Mouse (Mus musculus) heart, postnatal 0 days (tissue): ENCODE measurements around the gene Pou5f1. TPM values are rescaled to one million over a fixed set of nuclear protein-coding genes. Genes with fewer than 3 reads are reported as not detected.
"Not testable (repeated sequence)": the region's sequence is repeated elsewhere in the genome, so short reads cannot be mapped to it uniquely, and the experiment has no call there.

Experiments
- ATAC-seq: fragments of 200-750 bp; cut with Nextera tagmentation; 2 replicates; pipeline ENCODE4 v1.8.0; 2017; ENCODE audit warnings: low read depth, moderate number of reproducible peaks, moderate library complexity; ENCODE audit not compliant: insufficient read depth
- DNase-seq: peaks from one replicate; pipeline ENCODE4 v3.0.0-alpha.2; 2016; ENCODE audit warnings: low spot score
- H3K27ac ChIP-seq: fragments of 300-500 bp; sonication (generic); 2 replicates; pipeline ENCODE4 v1.5.1; 2014; ENCODE audit warnings: low read depth, mild to moderate bottlenecking
- H3K27me3 ChIP-seq: fragments of 300-500 bp; sonication (generic); 2 replicates; pipeline ENCODE4 v1.6.1; 2014; ENCODE audit warnings: low read length, mixed read lengths; ENCODE audit not compliant: control insufficient read depth, insufficient read depth
- H3K36me3 ChIP-seq: fragments of 300-500 bp; sonication (generic); replicated peaks from 2 replicates; pipeline ENCODE4 v1.6.1; 2014; ENCODE audit warnings: low read length, mixed read lengths; ENCODE audit not compliant: control insufficient read depth, insufficient read depth
- H3K4me1 ChIP-seq: fragments of 300-500 bp; sonication (generic); 2 replicates; pipeline ENCODE4 v1.6.1; 2014; ENCODE audit warnings: antibody characterized with exemption; ENCODE audit not compliant: control insufficient read depth, insufficient read depth
- H3K4me2 ChIP-seq: fragments of 300-500 bp; sonication (generic); 2 replicates; pipeline ENCODE4 v1.6.1; 2014; ENCODE audit warnings: low read depth, mild to moderate bottlenecking, low read length, moderate library complexity
- H3K4me3 ChIP-seq: fragments of 300-500 bp; sonication (generic); 2 replicates; pipeline ENCODE4 v1.5.1; 2014; ENCODE audit warnings: low read depth, low read length
- H3K9ac ChIP-seq: fragments of 300-500 bp; sonication (generic); replicated peaks from 2 replicates; pipeline ENCODE4 v1.6.1; 2014; ENCODE audit warnings: low read depth, low read length, mixed read lengths
- H3K9me3 ChIP-seq: fragments of 300-500 bp; sonication (generic); replicated peaks from 2 replicates; pipeline ENCODE4 v1.6.1; 2016; ENCODE audit warnings: low read length; ENCODE audit not compliant: control insufficient read depth
- CTCF ChIP-seq: IDR thresholded peaks from 2 replicates; pipeline ENCODE4 v1.5.1; 2016; ENCODE audit warnings: antibody characterized with exemption, control low read depth, low read depth
- EP300 ChIP-seq: IDR thresholded peaks from 2 replicates; pipeline ENCODE4 v1.6.1; 2016; ENCODE audit warnings: antibody characterized with exemption, low read depth
- WGBS: fragments of 180-500 bp; shearing (Covaris S2); extraction: QIAGEN DNeasy Blood & Tissue Kit; methylation state at CpG from one replicate; pipeline ENCODE4 v1.1.7; 2014; 5-methylcytosine and 5-hydroxymethylcytosine counted together
- polyA plus RNA-seq: library from polyadenylated mRNA; unstranded; fragments of >200 nt; fragmentation: Nextera tagmentation; extraction: Ambion mirVana; gene quantifications from 2 replicates; pipeline ENCODE4 v1.2.1, GENCODE M21; 2015
- total RNA-seq: library from RNA; depleted of rRNA; stranded (reverse); fragments of >200 nt; gene quantifications from 2 replicates; pipeline ENCODE4 v1.2.3, GENCODE M21; 2014; ENCODE audit warnings: low replicate concordance; rRNA removed

Pou5f1 gene
- total RNA-seq, result not detected in 2 replicates
- polyA plus RNA-seq, result not detected in 2 replicates

DNA sequence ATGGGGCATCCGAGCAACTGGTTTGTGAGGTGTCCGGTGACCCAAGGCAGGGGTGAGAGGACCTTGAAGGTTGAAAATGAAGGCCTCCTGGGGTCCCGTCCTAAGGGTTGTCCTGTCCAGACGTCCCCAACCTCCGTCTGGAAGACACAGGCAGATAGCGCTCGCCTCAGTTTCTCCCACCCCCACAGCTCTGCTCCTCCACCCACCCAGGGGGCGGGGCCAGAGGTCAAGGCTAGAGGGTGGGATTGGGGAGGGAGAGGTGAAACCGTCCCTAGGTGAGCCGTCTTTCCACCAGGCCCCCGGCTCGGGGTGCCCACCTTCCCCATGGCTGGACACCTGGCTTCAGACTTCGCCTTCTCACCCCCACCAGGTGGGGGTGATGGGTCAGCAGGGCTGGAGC, at the start of gene Pou5f1:
Gene Pou5f1, plus strand, starts transcription at position 243 of the 400 bp plus-strand sequence.
- no peak for ATAC-seq

DNA sequence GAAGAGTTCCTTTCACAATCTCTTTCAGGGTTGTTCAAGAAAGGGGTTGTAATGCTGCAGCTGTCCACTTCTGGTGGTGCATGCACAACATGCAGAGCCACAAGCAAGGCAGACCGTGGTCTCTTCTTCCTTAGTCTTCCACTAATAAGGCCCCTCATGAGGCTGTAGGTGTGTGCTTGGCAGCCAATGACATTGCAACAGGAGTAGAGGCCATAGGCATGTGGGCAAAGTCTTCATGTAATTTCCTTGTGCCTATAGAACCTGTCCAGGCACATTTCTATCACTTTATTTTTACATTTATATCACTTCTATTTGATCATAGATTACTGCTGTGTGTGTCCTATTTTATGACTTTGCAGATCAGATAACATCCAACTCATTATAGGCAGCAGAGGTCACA, 47.6 kb upstream of the Pou5f1 start:
- H3K27ac ChIP-seq, H3K4me1 ChIP-seq, H3K9ac ChIP-seq, H3K27me3 ChIP-seq, H3K36me3 ChIP-seq, DNase-seq, ATAC-seq, H3K9me3 ChIP-seq, H3K4me3 ChIP-seq, H3K4me2 ChIP-seq: not testable (repeated sequence)
- no CpG with 5 or more reads among the region's 1 CpGs for WGBS

More for the DNA sequence above, at the start of gene Pou5f1:
- Histone ChIP-seq H3K9me3 (no peaks in the 10 kb centered on the region), H3K27ac (no peak within 1 kb of the TSS), H3K9ac (no peak within 1 kb of the TSS), H3K36me3 (no peaks in the 10 kb centered on the region), H3K4me1 (no peaks in the 10 kb centered on the region), H3K4me2 (no peak within 1 kb of the TSS), H3K27me3 (peaks cover 49% of the 10 kb centered on the region), H3K4me3 (no peak within 1 kb of the TSS)
- DNase-seq, result no peak
- TF ChIP-seq EP300, result no peak
- no peak for TF ChIP-seq CTCF
- WGBS, result 50% methylated on average over 13 of the region's 13 CpGs

DNA sequence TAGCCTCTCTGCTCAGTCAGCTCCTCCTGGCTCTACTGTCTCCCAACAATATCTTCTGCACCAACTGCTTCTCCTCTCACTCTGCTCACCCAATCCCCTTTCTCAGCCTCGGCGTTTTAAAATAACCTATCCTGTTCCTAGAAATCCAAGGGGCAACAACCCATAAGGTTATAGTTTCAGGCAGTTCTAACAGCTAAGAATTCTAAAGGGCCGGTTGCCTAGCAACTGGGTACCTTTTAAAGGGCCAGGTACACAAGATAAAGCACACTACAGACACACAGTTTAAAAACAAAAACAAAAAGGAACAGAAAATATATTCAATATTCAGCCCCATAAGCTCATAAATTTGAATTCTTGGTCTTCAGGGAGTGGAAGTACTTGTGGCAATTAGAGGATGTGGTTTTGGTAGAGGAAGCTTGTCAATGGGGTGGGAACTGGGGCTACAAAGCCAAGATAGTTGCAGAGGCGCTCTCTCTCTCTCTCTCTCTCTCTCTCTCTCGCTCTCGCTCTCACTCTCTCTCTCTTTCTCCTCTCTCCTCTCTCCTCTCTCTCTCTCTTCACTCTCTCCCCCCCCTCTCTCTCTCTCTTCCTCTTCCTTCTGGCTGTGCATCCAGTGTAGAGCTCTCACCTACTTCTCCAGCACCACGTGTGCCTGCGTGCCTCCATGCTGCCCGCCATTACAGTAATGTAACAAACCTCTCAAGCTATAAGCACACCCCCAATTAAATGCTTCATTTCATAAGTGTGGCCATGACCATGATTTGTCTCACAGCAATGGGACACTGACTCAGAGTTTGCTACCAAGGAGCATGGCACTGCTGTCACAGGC, 45.1 kb upstream of the Pou5f1 start:
- not testable (repeated sequence) for H3K4me3 ChIP-seq, H3K36me3 ChIP-seq, H3K27ac ChIP-seq, H3K27me3 ChIP-seq, H3K4me1 ChIP-seq, H3K9me3 ChIP-seq, DNase-seq, H3K4me2 ChIP-seq, ATAC-seq, H3K9ac ChIP-seq
- 64% methylated on average over 3 of the region's 9 CpGs for WGBS

DNA sequence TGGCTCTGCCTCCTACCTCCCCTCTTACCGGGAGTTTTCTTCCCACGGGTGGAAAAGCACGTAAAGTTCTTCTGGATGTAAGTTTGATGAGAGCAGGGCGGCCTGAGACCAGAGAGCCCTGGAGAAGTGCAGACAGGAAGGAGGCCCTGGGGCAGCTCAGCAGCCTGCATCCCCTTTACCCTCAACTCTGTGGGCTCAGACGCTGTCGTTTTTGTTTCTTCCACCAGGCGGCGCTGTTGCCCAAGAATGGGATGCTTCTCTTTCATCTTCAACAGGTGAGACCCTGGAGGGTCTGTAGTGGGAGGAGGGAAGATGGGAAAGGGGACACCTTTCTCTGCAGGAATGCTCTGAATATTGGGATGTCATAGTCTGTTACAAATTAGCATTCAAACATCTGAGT, 40.2 kb upstream of the Pou5f1 start:
- peak; percentile 70 for TF ChIP-seq CTCF
- not testable (repeated sequence) for H3K9me3 ChIP-seq, H3K4me2 ChIP-seq, H3K4me3 ChIP-seq, H3K27ac ChIP-seq, DNase-seq, H3K9ac ChIP-seq, H3K4me1 ChIP-seq, H3K36me3 ChIP-seq, ATAC-seq
- WGBS, result 6% methylated on average over 8 of the region's 8 CpGs
- peaks cover 15% of the 10 kb centered on the region for H3K27me3 ChIP-seq

DNA sequence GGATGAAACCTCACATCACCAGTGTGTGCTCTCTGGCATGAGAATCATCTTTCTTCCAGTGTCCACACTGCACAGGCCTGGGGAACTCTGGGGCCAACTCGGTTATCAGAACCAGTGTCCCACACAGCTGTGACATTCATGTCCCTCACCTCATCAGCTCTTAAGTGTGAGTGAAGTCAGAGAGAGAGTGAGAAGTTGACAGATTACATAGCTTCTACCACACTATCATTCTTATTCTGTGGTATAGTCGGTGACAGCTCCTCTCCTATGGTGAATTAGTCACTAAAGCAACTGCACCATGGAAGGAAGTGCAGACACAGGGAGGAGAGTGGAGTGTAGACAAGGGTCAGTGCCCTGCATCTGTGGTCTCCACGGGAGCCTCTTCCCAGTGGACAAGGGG, 36.9 kb upstream of the Pou5f1 start:
- H3K9me3 ChIP-seq, result not testable (repeated sequence)

More for the DNA sequence above, 36.9 kb upstream of the Pou5f1 start:
- not testable (repeated sequence) for H3K27ac ChIP-seq, H3K9ac ChIP-seq, H3K4me3 ChIP-seq, H3K36me3 ChIP-seq, ATAC-seq, H3K4me2 ChIP-seq, H3K4me1 ChIP-seq
- peak; percentile 5 for DNase-seq
- H3K27me3 ChIP-seq, result peaks cover 18% of the 10 kb centered on the region
- WGBS, result 31% methylated on average over 3 of the region's 3 CpGs
